Mouse (Mus musculus) heart, adult 10 weeks (tissue): ENCODE data around the gene Zfp993. TPM values are rescaled to one million over a fixed set of nuclear protein-coding genes. Genes with fewer than 3 reads are reported as not detected.

ENCODE experiments used
- polyA plus RNA-seq: library from polyadenylated mRNA; stranded (reverse); fragments of 350-450 nt; fragmentation: Illumina TruSeq; extraction: RNeasy Lipid Tissue Mini Kit (QIAGEN cat#74804); gene quantifications from one replicate; pipeline ENCODE4 v1.2.3, GENCODE M21; 2014; ENCODE audit warnings: low read depth, low replicate concordance

Gene Zfp993
- 5.4 TPM for polyA plus RNA-seq

DNA sequence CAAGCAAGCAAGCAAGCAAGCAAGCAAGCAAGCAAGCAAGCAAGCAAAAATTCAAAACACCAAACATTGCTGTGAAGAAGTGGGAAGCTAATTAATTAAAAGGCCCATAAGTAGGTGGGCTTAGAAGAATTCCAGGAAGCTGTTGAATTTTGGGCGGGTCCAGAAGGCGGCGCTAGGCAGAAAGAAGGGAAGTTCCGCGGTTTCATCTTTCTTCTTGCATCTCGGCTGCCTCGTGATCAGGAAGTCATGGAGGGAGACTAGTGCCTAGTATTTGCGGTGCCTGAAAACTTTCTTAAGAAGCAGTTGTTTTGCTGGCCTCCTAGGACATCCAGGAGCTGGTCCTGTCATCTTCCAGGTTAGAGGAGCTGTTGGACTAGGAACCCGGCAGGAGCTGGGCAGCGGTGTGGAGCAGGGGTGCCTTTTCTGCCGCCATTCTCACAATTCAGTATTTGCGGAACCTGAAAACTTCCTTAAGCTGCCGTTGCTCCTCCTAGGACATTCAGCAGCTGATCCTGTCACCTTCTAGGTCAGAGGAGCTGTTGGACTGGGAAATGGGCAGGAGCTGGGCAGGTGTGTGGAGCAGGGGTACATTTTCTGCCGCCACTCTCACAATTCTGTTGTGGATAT, at the start of gene Zfp993:
Gene Zfp993 (plus strand): TSS at position 188 of the 627 bp plus-strand sequence.

Other genes starting within 250 kb of the Zfp993 start
- gene Zfp992, start 161.9 kb upstream of the Zfp993 start, polyA plus RNA-seq: 1.6 TPM
- gene Zfp981, start 108.9 kb upstream of the Zfp993 start, polyA plus RNA-seq: not detected